Mouse (Mus musculus): Measurements from ENCODE around the gene Ltbp2. TPM values are rescaled to one million over a fixed set of nuclear protein-coding genes. Genes with fewer than 3 reads are reported as not detected.

Gene Ltbp2
- polyA plus RNA-seq, 1 experiment from 2014 or later = 0.07 TPM

GRCm38 (mm10) chr12:84896235-84896634 lies 19.9 kb upstream of the Ltbp2 start:
- Histone ChIP-seq H3K36me3 (ENCODE audit: inconsistent target) (no peaks in the 10 kb centered on the region), H3K79me2 (ENCODE audit: inconsistent target) (no peaks in the 10 kb centered on the region), H3K27ac (no peak overlapping the region), H3K4me3 (ENCODE audit: inconsistent target) (no peak overlapping the region)
- 93% methylated on average over 6 of the region's 6 CpGs for WGBS (ENCODE audit: missing documents)

GRCm38 (mm10) chr12:84893648-84894628 lies 17.6 kb upstream of the Ltbp2 start:
- 64% methylated on average over 9 of the region's 9 CpGs for WGBS (ENCODE audit: missing documents)
- no peak overlapping the region for H3K4me3 ChIP-seq (ENCODE audit: inconsistent target)
- no peaks in the 10 kb centered on the region for H3K79me2 ChIP-seq (ENCODE audit: inconsistent target)
- no peak overlapping the region for H3K27ac ChIP-seq
- H3K36me3 ChIP-seq (ENCODE audit: inconsistent target) = no peaks in the 10 kb centered on the region

- H3K27ac ChIP-seq = no peak overlapping the region
- H3K79me2 ChIP-seq (ENCODE audit: inconsistent target) = no peaks in the 10 kb centered on the region
- WGBS (ENCODE audit: missing documents) = 87% methylated on average over 15 of the region's 15 CpGs
- H3K36me3 ChIP-seq (ENCODE audit: inconsistent target) = no peaks in the 10 kb centered on the region
- H3K4me3 ChIP-seq (ENCODE audit: inconsistent target) = no peak overlapping the region
Observed at GRCm38 (mm10) chr12:84890289-84890688, 14.0 kb upstream of the Ltbp2 start.

GRCm38 (mm10) chr12:84885107-84885876 lies 9.0 kb upstream of the Ltbp2 start:
- 67% methylated on average over 11 of the region's 11 CpGs for WGBS (ENCODE audit: missing documents)
- H3K27ac ChIP-seq = no peak overlapping the region
- H3K36me3 ChIP-seq (ENCODE audit: inconsistent target) = no peaks in the 10 kb centered on the region

GRCm38 (mm10) chr12:84884423-84885076 lies 8.2 kb upstream of the Ltbp2 start:
- Histone ChIP-seq H3K79me2 (ENCODE audit: inconsistent target) (no peaks in the 10 kb centered on the region), H3K27ac (no peak overlapping the region), H3K4me3 (ENCODE audit: inconsistent target) (no peak overlapping the region), H3K36me3 (ENCODE audit: inconsistent target) (no peaks in the 10 kb centered on the region)
- 77% methylated on average over 7 of the region's 7 CpGs for WGBS (ENCODE audit: missing documents)

More at GRCm38 (mm10) chr12:84885107-84885876, 9.0 kb upstream of the Ltbp2 start:
- H3K79me2 ChIP-seq (ENCODE audit: inconsistent target) = no peaks in the 10 kb centered on the region
- no peak overlapping the region for H3K4me3 ChIP-seq (ENCODE audit: inconsistent target)

- WGBS (ENCODE audit: missing documents) = 67% methylated on average over 4 of the region's 4 CpGs
- Histone ChIP-seq H3K4me3 (ENCODE audit: inconsistent target) (no peak overlapping the region), H3K79me2 (ENCODE audit: inconsistent target) (no peaks in the 10 kb centered on the region), H3K27ac (no peak overlapping the region), H3K36me3 (ENCODE audit: inconsistent target) (no peaks in the 10 kb centered on the region)
Observed at GRCm38 (mm10) chr12:84882796-84883195, 6.5 kb upstream of the Ltbp2 start.

GRCm38 (mm10) chr12:84880091-84880490 lies 3.8 kb upstream of the Ltbp2 start:
- WGBS (ENCODE audit: missing documents) = 63% methylated on average over 11 of the region's 11 CpGs
- Histone ChIP-seq H3K79me2 (ENCODE audit: inconsistent target) (no peaks in the 10 kb centered on the region), H3K27ac (no peak overlapping the region), H3K4me3 (ENCODE audit: inconsistent target) (no peak overlapping the region), H3K36me3 (ENCODE audit: inconsistent target) (no peaks in the 10 kb centered on the region)

GRCm38 (mm10) chr12:84875761-84876480 lies 411 bp downstream of the Ltbp2 start:
- Histone ChIP-seq H3K79me2 (ENCODE audit: inconsistent target) (no peaks in the 10 kb centered on the region), H3K4me3 (ENCODE audit: inconsistent target) (no peak overlapping the region), H3K27ac (no peak overlapping the region), H3K36me3 (ENCODE audit: inconsistent target) (no peaks in the 10 kb centered on the region)
- 3% methylated on average over 59 of the region's 59 CpGs for WGBS (ENCODE audit: missing documents)

- Histone ChIP-seq H3K4me3 (ENCODE audit: inconsistent target) (no peak overlapping the region), H3K36me3 (ENCODE audit: inconsistent target) (no peaks in the 10 kb centered on the region), H3K79me2 (ENCODE audit: inconsistent target) (no peaks in the 10 kb centered on the region), H3K27ac (no peak overlapping the region)
- 0% methylated on average over 3 of the region's 3 CpGs for WGBS (ENCODE audit: missing documents)
Observed at GRCm38 (mm10) chr12:84873434-84873833, 2.9 kb downstream of the Ltbp2 start.

GRCm38 (mm10) chr12:84872310-84872709 lies 4.0 kb downstream of the Ltbp2 start:
- Histone ChIP-seq H3K36me3 (ENCODE audit: inconsistent target) (no peaks in the 10 kb centered on the region), H3K4me3 (ENCODE audit: inconsistent target) (no peak overlapping the region), H3K79me2 (ENCODE audit: inconsistent target) (no peaks in the 10 kb centered on the region), H3K27ac (no peak overlapping the region)
- WGBS (ENCODE audit: missing documents) = 89% methylated on average over 2 of the region's 2 CpGs

- Histone ChIP-seq H3K36me3 (ENCODE audit: inconsistent target) (no peaks in the 10 kb centered on the region), H3K4me3 (ENCODE audit: inconsistent target) (no peak overlapping the region), H3K27ac (no peak overlapping the region), H3K79me2 (ENCODE audit: inconsistent target) (no peaks in the 10 kb centered on the region)
- 92% methylated on average over 9 of the region's 9 CpGs for WGBS (ENCODE audit: missing documents)
Observed at GRCm38 (mm10) chr12:84865431-84865830, 10.9 kb downstream of the Ltbp2 start.

- H3K27ac ChIP-seq = no peak overlapping the region
- 53% methylated on average over 7 of the region's 7 CpGs for WGBS (ENCODE audit: missing documents)
- H3K36me3 ChIP-seq (ENCODE audit: inconsistent target) = no peaks in the 10 kb centered on the region
- H3K79me2 ChIP-seq (ENCODE audit: inconsistent target) = no peaks in the 10 kb centered on the region
- H3K4me3 ChIP-seq (ENCODE audit: inconsistent target) = no peak overlapping the region
Observed at GRCm38 (mm10) chr12:84864801-84865200, 11.5 kb downstream of the Ltbp2 start.

GRCm38 (mm10) chr12:84863196-84863595 lies 13.1 kb downstream of the Ltbp2 start:
- 95% methylated on average over 5 of the region's 5 CpGs for WGBS (ENCODE audit: missing documents)

More at GRCm38 (mm10) chr12:84863196-84863595, 13.1 kb downstream of the Ltbp2 start:
- Histone ChIP-seq H3K79me2 (ENCODE audit: inconsistent target) (no peaks in the 10 kb centered on the region), H3K4me3 (ENCODE audit: inconsistent target) (no peak overlapping the region), H3K36me3 (ENCODE audit: inconsistent target) (no peaks in the 10 kb centered on the region), H3K27ac (no peak overlapping the region)
